Mouse (Mus musculus): Measurements from ENCODE around the gene Mtrf1l.

Mtrf1l gene

DNA sequence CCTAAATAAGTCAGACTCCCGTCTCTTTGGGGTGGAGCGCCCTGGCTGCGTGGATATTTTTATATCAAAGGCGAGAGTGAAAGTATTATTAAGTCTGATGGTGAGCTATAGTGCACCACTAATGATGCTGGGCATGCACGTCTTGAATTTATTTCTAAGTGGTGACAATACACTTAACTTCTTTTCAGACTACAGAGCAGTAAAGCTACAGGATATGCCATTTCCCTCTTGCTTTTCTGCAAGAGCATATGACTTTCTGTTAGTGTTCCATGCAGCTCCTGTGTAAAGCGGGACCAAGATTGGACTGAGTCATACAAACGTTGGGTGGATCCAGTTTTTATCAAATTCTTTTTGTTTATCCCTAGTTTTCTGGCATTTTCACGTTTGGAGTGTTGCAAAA lies 17.3 kb downstream of the Mtrf1l start:
- in situ Hi-C loops (cut with MboI; ENCODE audit: unreplicated experiment in 2 of 2): loop anchor here (10.0 to 25.0 kb wide), 5 partner anchors 602 to 1981 kb away; partner anchors contain the start of genes Ginm1 (in 2 of the 2) and Ppil4 (in 2 of the 2)

DNA sequence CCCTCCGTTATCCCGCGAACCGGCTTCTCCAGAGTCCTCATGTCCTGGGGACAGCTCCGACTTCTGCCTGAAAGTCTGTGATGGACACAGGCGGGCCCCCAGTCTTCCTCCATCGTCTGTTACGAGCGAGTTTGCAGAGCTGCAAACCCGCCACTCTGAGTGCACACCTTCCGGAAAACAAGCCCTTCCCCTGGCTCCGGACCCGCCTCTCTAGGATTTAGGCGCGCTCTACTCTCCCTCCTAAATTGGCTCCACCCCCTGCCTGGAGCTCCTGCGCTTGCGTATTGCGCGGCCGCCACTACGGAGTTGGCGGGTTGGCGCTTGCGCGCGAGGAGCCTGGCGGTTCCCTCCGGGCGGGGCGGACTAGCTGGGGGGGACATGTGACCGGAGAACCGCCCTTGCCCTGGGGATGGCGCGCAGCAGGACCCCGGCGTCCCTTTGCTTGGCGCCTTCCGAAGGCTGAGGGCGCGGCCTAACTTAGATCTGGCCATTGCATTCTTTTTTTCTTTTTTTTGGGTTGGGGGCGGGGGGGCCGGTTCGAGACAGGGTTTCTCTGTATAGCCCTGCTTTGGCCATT lies 17.9 kb downstream of the Mtrf1l start:
- in situ Hi-C loops (cut with MboI; ENCODE audit: unreplicated experiment in 2 of 2): loop anchor here (10.0 to 25.0 kb wide), 5 partner anchors 601 to 1981 kb away; partner anchors contain the start of genes Ginm1 (in 2 of the 2) and Ppil4 (in 2 of the 2)

DNA sequence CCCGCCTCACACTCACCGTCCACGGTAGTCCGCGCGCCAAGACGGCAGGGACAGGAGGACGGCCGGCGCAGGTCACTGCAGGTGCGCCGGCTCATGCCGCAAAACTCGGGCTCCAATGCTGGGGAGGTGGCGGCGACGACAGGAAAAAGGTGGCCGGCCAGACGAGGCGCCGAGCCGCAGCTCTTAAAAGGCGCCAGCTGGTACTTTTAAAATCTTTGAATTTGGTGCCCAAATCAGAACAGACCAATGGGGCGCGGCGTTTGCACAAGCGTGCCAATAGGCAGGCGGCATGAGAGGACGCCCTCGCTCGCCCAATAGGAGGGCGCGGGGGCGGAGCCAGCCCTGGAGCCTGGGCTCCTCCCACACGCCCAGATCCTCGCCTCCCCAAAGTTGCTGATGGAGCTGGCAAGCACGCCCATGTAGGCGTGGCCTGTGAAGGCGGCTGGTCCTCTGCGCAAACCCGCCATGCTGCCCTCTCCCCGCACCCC lies 18.4 kb downstream of the Mtrf1l start, which contains the start of gene Fbxo5:
Gene Fbxo5 (minus strand): TSS at position 358 of the 488 bp plus-strand sequence.
- in situ Hi-C loops (cut with MboI; ENCODE audit: unreplicated experiment in 2 of 2): loop anchor here (10.0 to 25.0 kb wide), 5 partner anchors 600 to 1982 kb away; partner anchors contain the start of genes Ginm1 (in 2 of the 2) and Ppil4 (in 2 of the 2)

DNA sequence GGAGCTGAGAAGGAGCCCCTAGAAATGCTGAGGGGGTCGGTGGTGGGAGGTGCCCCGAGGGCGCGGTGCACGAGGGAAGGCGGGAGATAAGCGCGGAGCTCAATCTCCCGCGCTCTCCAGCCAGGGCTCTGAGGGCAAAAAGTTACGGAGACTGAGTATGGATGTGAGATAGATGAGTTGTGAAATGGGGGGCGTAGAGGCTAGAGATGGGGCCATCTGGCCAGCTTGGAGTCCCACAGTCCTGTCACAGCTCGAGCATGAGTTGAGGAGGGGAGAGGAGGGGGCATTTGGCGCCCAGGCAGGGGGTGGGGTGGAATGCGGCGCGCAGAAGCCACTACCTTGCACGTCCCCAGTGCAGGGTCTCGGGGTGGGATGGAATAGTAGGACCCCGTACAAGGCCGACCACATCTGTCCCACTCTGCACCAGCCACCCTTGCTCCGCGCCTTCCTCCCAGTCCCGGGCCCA lies 19.0 kb downstream of the Mtrf1l start:
- in situ Hi-C loops (cut with MboI; ENCODE audit: unreplicated experiment in 2 of 2): loop anchor here (5.0 to 25.0 kb wide), 6 partner anchors 38 to 1983 kb away; partner anchors contain the start of genes Ginm1 (in 2 of the 2) and Ppil4 (in 2 of the 2)

DNA sequence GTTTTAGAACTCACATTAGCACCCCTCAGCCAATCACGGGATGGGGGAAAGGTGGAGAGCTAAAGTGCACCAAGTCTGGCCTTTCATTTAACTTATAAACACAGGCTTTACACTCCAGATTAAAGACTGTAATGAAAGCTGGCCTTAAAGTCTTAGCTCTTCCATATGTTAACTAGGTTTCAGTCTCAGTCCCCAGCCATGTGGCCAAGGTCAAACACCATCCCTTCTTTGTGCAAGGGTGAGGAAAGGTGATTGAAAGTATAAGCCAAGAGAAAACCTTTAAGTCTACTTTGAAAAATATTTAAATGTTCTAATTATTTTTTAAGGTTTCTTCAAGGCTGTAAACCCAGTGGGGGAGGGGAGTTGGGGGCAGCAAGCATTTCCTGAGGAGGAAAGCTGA lies 20.0 kb downstream of the Mtrf1l start:
- in situ Hi-C loops (cut with MboI; ENCODE audit: unreplicated experiment in 2 of 2): loop anchor here (5.0 to 25.0 kb wide), 6 partner anchors 39 to 1984 kb away; partner anchors contain the start of genes Ginm1 (in 2 of the 2) and Ppil4 (in 2 of the 2)

DNA sequence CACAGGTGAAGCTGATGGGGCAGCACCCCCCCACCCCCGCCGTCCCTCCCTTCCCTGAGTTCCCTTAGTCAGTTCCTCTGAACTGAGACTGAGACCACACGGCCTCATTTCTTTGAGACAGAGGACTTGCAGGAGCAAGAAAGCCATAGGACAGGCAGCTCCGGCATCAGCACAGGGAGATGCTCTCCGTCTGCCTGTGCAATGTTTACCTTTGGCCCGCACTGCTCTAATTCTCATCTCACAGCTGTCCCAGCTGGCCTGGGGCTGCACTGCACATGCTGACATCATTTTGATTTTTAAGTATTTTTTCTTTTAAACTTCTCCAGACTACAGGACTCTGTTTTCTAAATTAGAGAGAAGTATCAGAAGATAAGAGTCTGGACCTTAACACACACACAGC lies 20.8 kb downstream of the Mtrf1l start:
- in situ Hi-C loops (cut with MboI; ENCODE audit: unreplicated experiment in 2 of 2): loop anchor here (5.0 to 25.0 kb wide), 6 partner anchors 39 to 1984 kb away; partner anchors contain the start of genes Ginm1 (in 2 of the 2) and Ppil4 (in 2 of the 2)

DNA sequence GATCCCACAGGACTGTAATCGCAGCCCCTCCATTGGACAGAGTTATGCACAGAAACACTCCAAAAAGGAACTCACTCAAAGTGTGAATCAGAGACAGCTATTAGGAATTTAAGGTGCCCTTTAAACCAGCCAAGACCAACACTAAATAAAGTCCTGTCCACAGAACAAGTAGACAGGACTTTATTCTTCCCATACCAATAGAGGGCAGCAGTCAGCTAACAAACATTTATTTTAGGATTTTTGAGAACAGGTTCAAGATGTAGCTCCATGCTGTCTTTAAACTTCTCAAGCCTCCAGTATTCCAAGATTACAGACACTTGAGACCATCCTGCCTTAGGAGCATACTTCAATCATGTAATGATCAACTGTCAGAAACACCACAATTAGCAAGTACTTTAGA lies 23.2 kb downstream of the Mtrf1l start:
- in situ Hi-C loops (cut with MboI; ENCODE audit: unreplicated experiment in 2 of 2): loop anchor here (5.0 to 25.0 kb wide), 6 partner anchors 42 to 1987 kb away; partner anchors contain the start of genes Ginm1 (in 2 of the 2) and Ppil4 (in 2 of the 2)

DNA sequence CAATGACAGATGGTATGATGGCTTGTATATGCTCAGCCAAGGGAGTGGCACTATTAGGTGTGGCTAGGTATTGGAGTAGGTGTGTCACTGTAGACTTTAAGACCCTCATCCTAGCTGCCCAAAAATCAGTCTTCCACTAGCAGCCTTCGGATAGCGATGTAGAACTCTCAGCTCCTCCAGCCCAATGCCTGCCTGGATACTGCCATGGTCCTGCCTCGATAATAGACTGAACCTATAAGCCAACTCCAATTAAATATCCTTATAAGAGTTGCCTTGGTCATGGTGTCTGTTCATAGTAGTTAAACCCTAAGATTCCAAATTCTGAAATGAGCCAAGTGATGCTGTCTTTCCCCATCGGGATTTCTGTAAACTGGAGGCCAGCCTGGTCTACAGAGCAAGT lies 25.6 kb downstream of the Mtrf1l start:
- in situ Hi-C loops (cut with MboI; ENCODE audit: unreplicated experiment in 2 of 2): loop anchor here in 1 of 2 experiments (10.0 kb wide), 1 partner anchor 1813 kb away; no protein-coding TSS in a partner anchor

DNA sequence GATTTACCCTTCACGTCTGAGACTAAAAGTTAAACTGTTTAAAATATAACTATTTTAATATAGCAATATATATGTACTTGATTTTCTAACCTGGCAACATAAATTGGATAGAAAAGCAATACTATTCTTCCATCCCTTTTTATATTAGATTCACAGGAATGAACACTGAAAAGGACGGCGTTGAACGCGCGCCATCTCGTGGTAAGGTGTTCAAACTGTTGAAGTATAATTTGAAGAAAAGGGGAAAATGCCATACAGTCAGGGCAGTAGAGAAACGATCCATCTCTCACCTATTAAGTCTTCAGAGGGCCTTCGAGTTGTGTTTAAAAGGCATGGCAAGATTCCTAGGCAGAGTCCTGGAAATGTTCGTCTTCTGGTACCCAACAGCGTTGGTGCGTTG lies 33.1 kb downstream of the Mtrf1l start:
- in situ Hi-C loops (cut with MboI; ENCODE audit: unreplicated experiment in 2 of 2): loop anchor here in 1 of 2 experiments (5.0 to 10.0 kb wide), 3 partner anchors 47 to 1806 kb away; no protein-coding TSS in a partner anchor

DNA sequence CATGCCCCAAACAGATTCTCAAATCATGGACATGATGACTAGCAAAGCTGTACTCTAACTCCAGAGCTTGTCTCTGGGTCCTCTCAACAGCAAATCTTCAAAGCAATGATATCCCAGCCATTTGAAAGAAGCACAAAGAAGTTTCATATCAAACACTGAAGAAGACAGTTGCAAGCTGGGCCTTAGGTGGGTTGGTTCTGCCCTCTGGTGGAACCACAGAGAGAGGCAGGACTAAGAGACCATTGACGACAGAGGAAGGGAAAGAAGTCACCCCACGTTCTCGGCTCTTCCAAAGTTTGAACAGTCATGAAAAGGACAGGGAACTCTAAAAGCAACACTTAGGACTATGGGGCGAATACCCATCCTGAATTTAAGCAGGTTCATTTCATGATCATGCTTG lies 36.8 kb downstream of the Mtrf1l start:
- in situ Hi-C loops (cut with MboI; ENCODE audit: unreplicated experiment in 2 of 2): loop anchor here in 1 of 2 experiments (5.0 kb wide), 1 partner anchor 190 kb away; no protein-coding TSS in a partner anchor

All from v-Abl transformed pro-B cells (cell line).